Mouse (Mus musculus) thymus, adult 2 months (tissue): Measurements from ENCODE around the gene Antxr2. TPM values are rescaled to one million over a fixed set of nuclear protein-coding genes. Genes with fewer than 3 reads are reported as not detected.

Experiments
- DNase-seq: peaks from one replicate; pipeline ENCODE4 v3.0.0; 2021
- H3K27ac ChIP-seq: fragments of 200-500 bp; 2 replicates; pipeline ENCODE4 v1.5.1; 2012; ENCODE audit warnings: low read length, control low read depth; ENCODE audit not compliant: control insufficient read depth, insufficient read depth
- H3K27me3 ChIP-seq: fragments of 200-500 bp; 2 replicates; pipeline ENCODE4 v1.6.1; 2012; ENCODE audit warnings: mild to moderate bottlenecking, low read length, moderate library complexity, mixed read lengths; ENCODE audit not compliant: control insufficient read depth, insufficient read depth
- H3K36me3 ChIP-seq: fragments of 200-500 bp; 2 replicates; pipeline ENCODE4 v1.6.1; 2012; ENCODE audit warnings: mild to moderate bottlenecking, low read length, moderate library complexity; ENCODE audit not compliant: control insufficient read depth, insufficient read depth
- H3K4me1 ChIP-seq: fragments of 200-500 bp; replicated peaks from 2 replicates; pipeline ENCODE4 v1.6.1; 2012; ENCODE audit warnings: low read length; ENCODE audit not compliant: control insufficient read depth, insufficient read depth
- H3K4me3 ChIP-seq: fragments of 200-500 bp; 2 replicates; pipeline ENCODE4 v1.5.1; 2012; ENCODE audit warnings: mild to moderate bottlenecking, low read length, control low read depth, moderate library complexity; ENCODE audit not compliant: control insufficient read depth, insufficient read depth
- CTCF ChIP-seq: fragments of 200-500 bp; IDR thresholded peaks from 2 replicates; pipeline ENCODE4 v1.5.1; 2012; ENCODE audit warnings: mild to moderate bottlenecking, control low read depth, low read length, moderate library complexity, borderline replicate concordance; ENCODE audit not compliant: control insufficient read depth, poor library complexity, insufficient read depth; ENCODE audit errors: extremely low read depth
- POLR2A ChIP-seq: fragments of 200-500 bp; IDR thresholded peaks from 2 replicates; pipeline ENCODE4 v1.6.1; 2012; ENCODE audit warnings: mild to moderate bottlenecking, low read length, control low read depth, moderate library complexity; ENCODE audit not compliant: control insufficient read depth, poor library complexity, insufficient read depth; ENCODE audit errors: extremely low read depth
- WGBS: fragments of 180-500 bp; shearing (Covaris S2); methylation state at CpG from one replicate; pipeline ENCODE4 v1.1.7; 2018; 5-methylcytosine and 5-hydroxymethylcytosine counted together
- polyA plus RNA-seq: library from polyadenylated mRNA; depleted of rRNA; stranded (reverse); fragments of >200 nt; gene quantifications from 2 replicates; pipeline ENCODE4 v1.2.3, GENCODE M21; 2012

The Antxr2 gene
- polyA plus RNA-seq, 1 experiment = 4.5 TPM

- Histone ChIP-seq H3K27me3 (no peaks in the 10 kb centered on the region), H3K4me3 (no peak overlapping the region), H3K27ac (no peak overlapping the region), H3K36me3 (no peaks in the 10 kb centered on the region; the same call in 1 of the 2 replicates), H3K4me1 (no peaks in the 10 kb centered on the region)
- TF ChIP-seq POLR2A = no peak
- TF ChIP-seq CTCF = no peak
- 73% methylated on average over 2 of the region's 2 CpGs for WGBS
- DNase-seq = no peak
Measured at GRCm38 (mm10) chr5:97999261-97999824, 31.5 kb downstream of the Antxr2 start.

GRCm38 (mm10) chr5:97996500-97997176 is 34.2 kb downstream of the Antxr2 start:
- Histone ChIP-seq H3K36me3 (no peaks in the 10 kb centered on the region), H3K27ac (no peak overlapping the region), H3K27me3 (no peaks in the 10 kb centered on the region), H3K4me1 (no peaks in the 10 kb centered on the region), H3K4me3 (no peak overlapping the region)
- WGBS = 93% methylated on average over 6 of the region's 6 CpGs
- TF ChIP-seq POLR2A = no peak
- TF ChIP-seq CTCF = no peak
- no peak for DNase-seq

GRCm38 (mm10) chr5:97995881-97996280 is 35.0 kb downstream of the Antxr2 start:
- TF ChIP-seq POLR2A (no peak), CTCF (no peak)
- H3K27ac ChIP-seq = no peak overlapping the region
- WGBS = 95% methylated on average over 4 of the region's 4 CpGs
- no peaks in the 10 kb centered on the region for H3K36me3 ChIP-seq
- DNase-seq = no peak
- no peak overlapping the region for H3K4me3 ChIP-seq
- H3K4me1 ChIP-seq = no peaks in the 10 kb centered on the region
- no peaks in the 10 kb centered on the region for H3K27me3 ChIP-seq

GRCm38 (mm10) chr5:97986656-97987294 is 44.1 kb downstream of the Antxr2 start:
- H3K36me3 ChIP-seq = no peaks in the 10 kb centered on the region
- H3K27me3 ChIP-seq = no peaks in the 10 kb centered on the region
- WGBS = 93% methylated on average over 4 of the region's 4 CpGs
- no peak for TF ChIP-seq POLR2A
- no peak for TF ChIP-seq CTCF
- DNase-seq = no peak
- H3K4me3 ChIP-seq = no peak overlapping the region
- peaks cover 10% of the 10 kb centered on the region for H3K4me1 ChIP-seq
- no peak overlapping the region for H3K27ac ChIP-seq

- Histone ChIP-seq H3K4me3 (no peak overlapping the region), H3K4me1 (peaks cover 13% of the 10 kb centered on the region), H3K36me3 (no peaks in the 10 kb centered on the region), H3K27ac (peak overlapping the region; percentile 21; the same call in 1 of the 2 replicates), H3K27me3 (no peaks in the 10 kb centered on the region)
- no peak for TF ChIP-seq POLR2A
- TF ChIP-seq CTCF = no peak
- 18% methylated on average over 9 of the region's 9 CpGs for WGBS
- peak; percentile 72 for DNase-seq
Measured at GRCm38 (mm10) chr5:97983375-97983774, 47.5 kb downstream of the Antxr2 start.

GRCm38 (mm10) chr5:97980472-97980871 is 50.4 kb downstream of the Antxr2 start:
- no peak for TF ChIP-seq CTCF
- no peak for TF ChIP-seq POLR2A
- DNase-seq = no peak
- no peak overlapping the region for H3K4me3 ChIP-seq
- peaks cover 13% of the 10 kb centered on the region for H3K4me1 ChIP-seq
- H3K27ac ChIP-seq = no peak overlapping the region
- no peaks in the 10 kb centered on the region for H3K27me3 ChIP-seq
- WGBS = 96% methylated on average over 14 of the region's 14 CpGs
- H3K36me3 ChIP-seq = no peaks in the 10 kb centered on the region
